Mouse (Mus musculus): ENCODE data around the gene Alkbh7. TPM values are rescaled to one million over a fixed set of nuclear protein-coding genes. Genes with fewer than 3 reads are reported as not detected.

Gene Alkbh7
- polyA plus RNA-seq, 1 experiment = not detected

DNA sequence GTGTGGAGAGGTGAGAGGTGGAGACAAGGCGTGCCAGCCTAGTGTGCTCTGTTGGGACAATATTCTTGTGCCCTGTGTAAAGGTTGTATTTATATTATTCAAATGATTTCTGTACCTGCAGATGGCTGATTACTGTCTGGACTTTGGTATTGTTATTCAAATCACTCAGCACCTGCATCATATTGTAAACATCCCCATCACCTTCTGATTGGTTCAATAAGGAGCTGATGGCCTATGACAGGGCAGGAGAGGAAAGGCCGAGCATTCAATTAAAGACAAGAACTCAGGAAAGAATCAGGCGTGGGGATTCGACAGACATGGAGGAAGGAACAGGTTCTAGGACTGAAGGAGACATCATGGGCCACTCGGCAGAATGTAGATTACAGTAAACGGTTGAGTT is 33.5 kb upstream of the Alkbh7 start:
- TF ChIP-seq POLR2A (IDR thresholded peaks at IDR 0.05; ENCODE audit: insufficient read depth, low read depth, low read length) (no peak), CTCF (IDR thresholded peaks at IDR 0.05; ENCODE audit: insufficient read depth, low read depth, low read length) (no peak)
- Histone ChIP-seq H3K27ac (ENCODE audit: insufficient read depth, low read depth, low read length) (no peak overlapping the region), H3K4me3 (ENCODE audit: insufficient read depth, low read depth, low read length) (no peak overlapping the region), H3K4me1 (ENCODE audit: control insufficient read depth, insufficient read depth, low read length) (no peaks in the 10 kb centered on the region)
- 90% methylated on average over 6 of the region's 6 CpGs for WGBS

DNA sequence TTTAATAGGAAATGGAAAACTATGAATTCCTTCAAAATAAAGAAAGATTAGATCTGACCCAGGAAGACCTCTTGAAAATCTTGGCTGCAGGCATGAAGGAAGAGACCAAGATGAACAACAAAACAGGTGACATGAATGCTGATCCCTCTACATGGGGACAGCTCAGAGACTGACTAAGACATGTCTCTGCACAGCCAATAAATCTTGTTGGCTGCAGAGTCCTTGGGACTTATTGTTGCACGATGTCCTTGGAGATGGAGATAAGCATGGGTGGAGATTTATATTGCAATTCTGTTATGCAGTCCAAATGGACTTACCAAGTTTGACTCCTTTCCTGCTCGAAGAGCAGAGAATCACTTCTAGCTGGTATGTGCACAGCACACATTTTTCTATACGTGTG is 27.8 kb upstream of the Alkbh7 start:
- no peak overlapping the region for H3K4me3 ChIP-seq (ENCODE audit: insufficient read depth, low read depth, low read length)
- 76% methylated on average over 3 of the region's 3 CpGs for WGBS
- no peaks in the 10 kb centered on the region for H3K4me1 ChIP-seq (ENCODE audit: control insufficient read depth, insufficient read depth, low read length)
- TF ChIP-seq CTCF (IDR thresholded peaks at IDR 0.05; ENCODE audit: insufficient read depth, low read depth, low read length) (no peak), POLR2A (IDR thresholded peaks at IDR 0.05; ENCODE audit: insufficient read depth, low read depth, low read length) (no peak)
- H3K27ac ChIP-seq (ENCODE audit: insufficient read depth, low read depth, low read length) = no peak overlapping the region

DNA sequence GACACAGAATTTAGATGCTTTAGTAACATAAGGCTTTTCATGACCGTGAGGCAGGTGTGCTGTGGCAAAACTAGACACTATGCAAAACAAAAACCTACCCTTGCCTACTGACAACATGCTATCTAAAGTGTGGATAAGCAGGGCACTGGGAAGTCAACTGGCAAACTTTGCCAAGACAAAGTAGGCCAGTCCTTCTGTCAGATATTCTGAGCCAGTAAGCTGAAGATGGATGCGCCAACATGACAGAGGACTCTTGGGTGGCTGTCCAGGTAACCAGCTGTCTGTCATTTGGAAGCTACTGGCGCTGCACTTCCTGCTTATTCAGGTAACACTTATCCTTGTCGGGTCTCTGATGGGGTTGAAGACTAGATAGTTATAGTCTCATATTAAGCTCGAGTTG is 27.1 kb upstream of the Alkbh7 start:
- H3K4me1 ChIP-seq (ENCODE audit: control insufficient read depth, insufficient read depth, low read length) = no peaks in the 10 kb centered on the region
- no peak overlapping the region for H3K27ac ChIP-seq (ENCODE audit: insufficient read depth, low read depth, low read length)
- 67% methylated on average over 5 of the region's 5 CpGs for WGBS
- no peak overlapping the region for H3K4me3 ChIP-seq (ENCODE audit: insufficient read depth, low read depth, low read length)
- TF ChIP-seq POLR2A (IDR thresholded peaks at IDR 0.05; ENCODE audit: insufficient read depth, low read depth, low read length) = no peak
- TF ChIP-seq CTCF (IDR thresholded peaks at IDR 0.05; ENCODE audit: insufficient read depth, low read depth, low read length) = no peak

- WGBS = 72% methylated on average over 14 of the region's 14 CpGs
- H3K4me1 ChIP-seq (ENCODE audit: control insufficient read depth, insufficient read depth, low read length) = no peaks in the 10 kb centered on the region
- H3K4me3 ChIP-seq (ENCODE audit: insufficient read depth, low read depth, low read length) = no peak overlapping the region
- H3K27ac ChIP-seq (ENCODE audit: insufficient read depth, low read depth, low read length) = no peak overlapping the region
- TF ChIP-seq POLR2A (IDR thresholded peaks at IDR 0.05; ENCODE audit: insufficient read depth, low read depth, low read length) (no peak), CTCF (IDR thresholded peaks at IDR 0.05; ENCODE audit: insufficient read depth, low read depth, low read length) (no peak)
Observed at GRCm38 (mm10) chr17:56973956-56974707, 23.0 kb upstream of the Alkbh7 start.

DNA sequence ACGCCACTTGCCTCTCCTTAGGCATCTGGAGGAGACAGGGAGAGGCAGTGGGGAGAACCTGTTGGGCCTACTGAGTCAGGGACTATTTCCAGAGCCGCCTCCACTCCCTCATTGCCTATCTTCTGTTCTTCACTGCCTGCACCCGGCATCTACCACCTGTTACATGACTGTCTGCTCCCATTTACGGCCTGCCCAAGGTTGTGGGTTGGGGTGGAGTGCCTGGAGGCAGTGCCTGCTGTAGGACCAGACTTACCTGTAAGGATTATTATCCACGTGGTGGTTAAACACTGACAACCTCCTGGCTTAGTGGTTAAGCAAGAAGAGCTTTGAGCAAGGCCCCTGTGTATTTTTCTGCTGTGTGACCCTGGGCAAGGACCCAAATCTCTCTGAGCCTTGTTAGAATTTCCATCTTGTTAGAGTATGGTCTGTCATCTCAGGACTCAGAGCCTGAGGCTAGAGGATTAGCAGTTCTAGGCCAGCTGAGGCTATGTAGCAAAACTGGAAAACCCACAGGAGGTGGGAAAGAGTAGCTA is 22.4 kb upstream of the Alkbh7 start:
- no peaks in the 10 kb centered on the region for H3K4me1 ChIP-seq (ENCODE audit: control insufficient read depth, insufficient read depth, low read length)
- 81% methylated on average over 5 of the region's 5 CpGs for WGBS
- no peak overlapping the region for H3K4me3 ChIP-seq (ENCODE audit: insufficient read depth, low read depth, low read length)
- no peak for TF ChIP-seq CTCF (IDR thresholded peaks at IDR 0.05; ENCODE audit: insufficient read depth, low read depth, low read length)
- no peak for TF ChIP-seq POLR2A (IDR thresholded peaks at IDR 0.05; ENCODE audit: insufficient read depth, low read depth, low read length)
- H3K27ac ChIP-seq (ENCODE audit: insufficient read depth, low read depth, low read length) = no peak overlapping the region

- no peak for TF ChIP-seq CTCF (IDR thresholded peaks at IDR 0.05; ENCODE audit: insufficient read depth, low read depth, low read length)
- no peak for TF ChIP-seq POLR2A (IDR thresholded peaks at IDR 0.05; ENCODE audit: insufficient read depth, low read depth, low read length)
Observed at GRCm38 (mm10) chr17:56975391-56975790, 21.7 kb upstream of the Alkbh7 start.

GRCm38 (mm10) chr17:56976531-56977390 is 20.4 kb upstream of the Alkbh7 start:
- H3K4me1 ChIP-seq (ENCODE audit: control insufficient read depth, insufficient read depth, low read length) = no peaks in the 10 kb centered on the region
- no peak overlapping the region for H3K4me3 ChIP-seq (ENCODE audit: insufficient read depth, low read depth, low read length)
- TF ChIP-seq CTCF (IDR thresholded peaks at IDR 0.05; ENCODE audit: insufficient read depth, low read depth, low read length) (no peak), POLR2A (IDR thresholded peaks at IDR 0.05; ENCODE audit: insufficient read depth, low read depth, low read length) (no peak)
- 83% methylated on average over 8 of the region's 8 CpGs for WGBS
- H3K27ac ChIP-seq (ENCODE audit: insufficient read depth, low read depth, low read length) = no peak overlapping the region

More at GRCm38 (mm10) chr17:56975391-56975790, 21.7 kb upstream of the Alkbh7 start:
- Histone ChIP-seq H3K4me3 (ENCODE audit: insufficient read depth, low read depth, low read length) (no peak overlapping the region), H3K4me1 (ENCODE audit: control insufficient read depth, insufficient read depth, low read length) (no peaks in the 10 kb centered on the region), H3K27ac (ENCODE audit: insufficient read depth, low read depth, low read length) (no peak overlapping the region)
- 80% methylated on average over 3 of the region's 3 CpGs for WGBS

GRCm38 (mm10) chr17:56979524-56979923 is 17.6 kb upstream of the Alkbh7 start:
- TF ChIP-seq POLR2A (IDR thresholded peaks at IDR 0.05; ENCODE audit: insufficient read depth, low read depth, low read length) (no peak), CTCF (IDR thresholded peaks at IDR 0.05; ENCODE audit: insufficient read depth, low read depth, low read length) (no peak)
- WGBS = 39% methylated on average over 7 of the region's 8 CpGs
- H3K27ac ChIP-seq (ENCODE audit: insufficient read depth, low read depth, low read length) = no peak overlapping the region
- no peaks in the 10 kb centered on the region for H3K4me1 ChIP-seq (ENCODE audit: control insufficient read depth, insufficient read depth, low read length)
- no peak overlapping the region for H3K4me3 ChIP-seq (ENCODE audit: insufficient read depth, low read depth, low read length)

- Histone ChIP-seq H3K4me3 (ENCODE audit: insufficient read depth, low read depth, low read length) (no peak overlapping the region), H3K4me1 (ENCODE audit: control insufficient read depth, insufficient read depth, low read length) (no peaks in the 10 kb centered on the region), H3K27ac (ENCODE audit: insufficient read depth, low read depth, low read length) (no peak overlapping the region)
- WGBS = 83% methylated on average over 7 of the region's 7 CpGs
- TF ChIP-seq POLR2A (IDR thresholded peaks at IDR 0.05; ENCODE audit: insufficient read depth, low read depth, low read length) (no peak), CTCF (IDR thresholded peaks at IDR 0.05; ENCODE audit: insufficient read depth, low read depth, low read length) (no peak)
Observed at GRCm38 (mm10) chr17:56981049-56981448, 16.1 kb upstream of the Alkbh7 start.

Measured in olfactory bulb, adult 2 months (tissue).